Mouse (Mus musculus): ENCODE measurements around the gene Adam26b. TPM values are rescaled to one million over a fixed set of nuclear protein-coding genes. Genes with fewer than 3 reads are reported as not detected.
"Not testable (repeated sequence)": the region's sequence is repeated elsewhere in the genome, so short reads cannot be mapped to it uniquely, and the experiment has no call there.

Adam26b gene
- polyA plus RNA-seq (2016; fragmentation: Nextera tagmentation; extraction: Ambion mirVana): not detected in 2 replicates

- H3K9me3 ChIP-seq: not testable (repeated sequence)
These were observed at the start of gene Adam26b for GRCm38 (mm10) chr8:43528006-43528405. Gene Adam26b (minus strand): TSS chr8:43528106.

DNA sequence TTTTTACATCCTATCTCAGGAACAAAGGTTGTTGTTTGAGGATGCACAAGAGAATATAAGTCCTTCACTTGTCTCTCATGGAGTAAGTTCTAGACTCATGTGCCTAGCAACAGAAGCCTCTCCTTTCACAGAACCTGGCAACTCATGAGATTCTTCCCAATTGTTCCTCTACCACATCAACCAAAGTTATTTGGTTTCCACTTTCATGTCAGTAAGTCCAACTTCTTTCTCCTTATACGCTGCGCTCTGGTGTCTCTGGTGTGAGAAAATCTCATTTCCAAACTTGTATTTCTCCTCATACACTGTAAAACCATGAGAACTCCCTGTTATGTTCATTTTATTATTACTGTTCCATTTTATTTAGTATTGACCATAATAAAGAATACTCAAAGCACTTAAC lies 48.7 kb upstream of the Adam26b start, which contains the start of gene Adam26a:
Gene Adam26a (minus strand): TSS at position 101 of the 400 bp plus-strand sequence.
- 94% methylated on average over 2 of the region's 2 CpGs for WGBS
- not testable (repeated sequence) for H3K4me1 ChIP-seq; H3K36me3 ChIP-seq (replicated peaks); H3K27me3 ChIP-seq (ENCODE audit: poor library complexity, severe bottlenecking); H3K27ac ChIP-seq; DNase-seq (ENCODE audit: extremely low spot score, low spot score); H3K4me3 ChIP-seq; H3K9me3 ChIP-seq

More at GRCm38 (mm10) chr8:43528006-43528405, at the start of gene Adam26b:
- H3K4me3 ChIP-seq; H3K27me3 ChIP-seq (ENCODE audit: poor library complexity, severe bottlenecking); H3K36me3 ChIP-seq (replicated peaks); H3K27ac ChIP-seq; DNase-seq (ENCODE audit: extremely low spot score, low spot score); H3K4me1 ChIP-seq: not testable (repeated sequence)

Other genes starting within 250 kb of the Adam26b start
- gene Zfp42, start 221.1 kb downstream of the Adam26b start, polyA plus RNA-seq (2016; fragmentation: Nextera tagmentation; extraction: Ambion mirVana): not detected in 2 replicates
- not detected in 2 replicates for gene Adam26a, start 48.6 kb upstream of the Adam26b start, polyA plus RNA-seq (2016; fragmentation: Nextera tagmentation; extraction: Ambion mirVana)
- gene Gm5346, start 99.2 kb upstream of the Adam26b start, polyA plus RNA-seq (2016; fragmentation: Nextera tagmentation; extraction: Ambion mirVana): not detected in 2 replicates
- gene Adam34, start 181.9 kb upstream of the Adam26b start, polyA plus RNA-seq (2016; fragmentation: Nextera tagmentation; extraction: Ambion mirVana): not detected in 2 replicates

Measured in forebrain, embryonic 10.5 days (tissue).